Mouse (Mus musculus): ENCODE data around the gene Tusc2. TPM values are rescaled to one million over a fixed set of nuclear protein-coding genes. Genes with fewer than 3 reads are reported as not detected.

The Tusc2 gene
- polyA plus RNA-seq, 1 experiment from 2014 or later: 43.6 TPM

DNA sequence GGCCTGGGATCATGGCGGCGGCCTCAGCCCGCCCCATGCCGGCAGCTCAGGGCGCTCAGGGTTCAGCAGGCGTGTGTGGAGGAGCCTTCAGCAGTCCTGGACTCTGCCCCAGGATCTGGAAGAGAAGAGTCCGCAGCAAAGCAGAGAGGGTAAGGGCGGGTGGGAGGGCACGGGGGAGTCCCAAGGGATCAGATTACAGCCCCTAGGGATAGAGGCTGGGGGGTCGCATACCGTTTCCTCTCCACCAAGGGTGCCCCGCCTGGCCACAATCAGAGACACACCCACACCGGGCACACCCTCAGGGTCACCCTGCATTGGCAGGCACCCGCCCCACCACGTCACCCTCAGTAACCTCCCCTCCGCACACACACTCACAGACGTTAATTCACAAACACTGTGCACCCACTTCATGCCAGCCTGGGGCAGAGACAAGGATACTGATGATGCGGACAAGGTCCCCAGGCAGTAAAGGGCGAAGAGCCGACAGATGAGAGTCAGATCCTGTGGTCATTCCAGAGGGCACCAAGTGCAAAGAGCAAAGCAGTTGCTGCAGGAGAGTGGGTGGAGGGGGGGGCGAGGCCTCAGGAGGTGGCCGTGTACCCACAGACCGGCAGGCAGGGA lies 42.1 kb downstream of the Tusc2 start:
- Histone ChIP-seq H3K27ac (replicated peaks) (peak overlapping the region; percentile 73), H3K27me3 (no peaks in the 10 kb centered on the region), H3K4me3 (replicated peaks) (peak overlapping the region; percentile 26), H3K4me2 (replicated peaks) (peak overlapping the region; percentile 34), H3K9ac (no peak overlapping the region), H3K36me3 (no peaks in the 10 kb centered on the region), H3K9me3 (replicated peaks) (no peaks in the 10 kb centered on the region), H3K4me1 (peaks cover 74% of the 10 kb centered on the region)
- 31% methylated on average over 23 of the region's 23 CpGs for WGBS
- ATAC-seq (ENCODE audit: insufficient number of reproducible peaks, low FRiP score, low TSS enrichment, low read depth): peak; percentile 18; the same call in 1 of the 2 replicates

DNA sequence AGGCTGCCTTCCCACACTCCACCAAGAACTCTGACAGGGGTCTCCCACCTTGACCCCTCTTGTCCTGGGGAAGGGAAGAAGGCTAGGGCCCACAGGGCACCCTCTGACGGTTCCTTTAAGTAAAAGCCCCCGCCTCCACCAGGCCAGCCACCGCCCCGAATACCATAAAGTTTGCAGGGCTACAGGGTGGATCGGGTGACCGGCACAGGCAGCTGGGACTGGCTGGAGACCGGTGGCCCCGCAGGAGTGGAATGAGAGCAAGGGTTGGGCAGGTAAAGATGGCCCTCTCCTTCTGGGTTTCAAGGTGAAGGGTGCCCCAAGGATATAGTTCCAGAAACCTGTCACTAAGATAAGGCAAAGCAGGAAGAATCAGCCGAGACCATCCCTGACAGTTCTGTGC lies 43.5 kb downstream of the Tusc2 start:
- H3K9me3 ChIP-seq (replicated peaks): no peaks in the 10 kb centered on the region
- no peaks in the 10 kb centered on the region for H3K36me3 ChIP-seq
- H3K4me2 ChIP-seq (replicated peaks): peak overlapping the region; percentile 35
- no peaks in the 10 kb centered on the region for H3K27me3 ChIP-seq
- no peak overlapping the region for H3K9ac ChIP-seq
- WGBS: 9% methylated on average over 9 of the region's 9 CpGs
- H3K4me1 ChIP-seq: peaks cover 81% of the 10 kb centered on the region
- peak overlapping the region; percentile 55 for H3K27ac ChIP-seq (replicated peaks)
- no peak for ATAC-seq (ENCODE audit: insufficient number of reproducible peaks, low FRiP score, low TSS enrichment, low read depth)
- peak overlapping the region; percentile 17; the same call in 1 of the 2 replicates for H3K4me3 ChIP-seq (replicated peaks)

GRCm38 (mm10) chr9:107607036-107607435 lies 44.0 kb downstream of the Tusc2 start:
- H3K27ac ChIP-seq (replicated peaks): 0 out of 2 replicates have a peak overlapping the region, but pooled peaks have one; percentile 48

DNA sequence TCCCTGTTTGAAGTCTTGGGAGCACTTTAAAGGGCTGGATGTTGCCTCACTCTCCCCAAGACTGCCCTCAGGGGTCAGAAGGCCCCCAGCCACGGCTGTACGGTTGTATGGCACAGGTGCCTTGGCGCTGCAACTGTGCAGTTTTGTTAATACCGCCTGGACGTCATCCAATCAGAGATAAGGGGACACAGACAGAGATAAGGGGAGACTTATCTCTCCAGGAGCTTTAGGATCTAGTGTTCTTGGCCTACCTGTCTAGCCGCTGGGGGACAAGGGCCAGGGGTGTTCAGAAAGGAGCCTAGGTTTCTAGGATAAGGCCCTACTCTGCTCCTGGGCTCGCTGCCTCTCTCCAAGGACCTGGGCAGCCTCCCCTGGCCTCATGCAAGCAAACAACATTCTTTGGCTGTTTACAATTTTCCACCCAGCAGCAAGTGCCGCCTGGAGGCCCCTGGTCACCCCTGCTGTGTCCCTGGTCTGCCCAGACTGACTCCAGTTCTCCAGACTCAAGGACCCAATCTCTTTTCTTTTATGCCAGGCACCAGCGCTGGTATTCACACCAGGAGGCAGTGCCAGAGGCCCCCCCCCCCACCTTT lies 44.7 kb downstream of the Tusc2 start:
- Histone ChIP-seq H3K27ac (replicated peaks) (peak overlapping the region; percentile 48; the same call in 1 of the 2 replicates), H3K4me1 (peaks cover 85% of the 10 kb centered on the region), H3K4me3 (replicated peaks) (no peak overlapping the region), H3K9ac (0 out of 2 replicates have a peak overlapping the region, but pooled peaks have one; percentile 4), H3K9me3 (replicated peaks) (no peaks in the 10 kb centered on the region), H3K36me3 (no peaks in the 10 kb centered on the region), H3K27me3 (no peaks in the 10 kb centered on the region), H3K4me2 (replicated peaks) (peak overlapping the region; percentile 35)
- no peak for ATAC-seq (ENCODE audit: insufficient number of reproducible peaks, low FRiP score, low TSS enrichment, low read depth)
- 50% methylated on average over 9 of the region's 9 CpGs for WGBS

More at GRCm38 (mm10) chr9:107607036-107607435, 44.0 kb downstream of the Tusc2 start:
- Histone ChIP-seq H3K9ac (no peak overlapping the region), H3K4me1 (peaks cover 85% of the 10 kb centered on the region), H3K9me3 (replicated peaks) (no peaks in the 10 kb centered on the region), H3K4me3 (replicated peaks) (peak overlapping the region; percentile 17; the same call in 1 of the 2 replicates), H3K4me2 (replicated peaks) (peak overlapping the region; percentile 35), H3K27me3 (no peaks in the 10 kb centered on the region), H3K36me3 (no peaks in the 10 kb centered on the region)
- ATAC-seq (ENCODE audit: insufficient number of reproducible peaks, low FRiP score, low TSS enrichment, low read depth): no peak
- WGBS: 85% methylated on average over 2 of the region's 2 CpGs

DNA sequence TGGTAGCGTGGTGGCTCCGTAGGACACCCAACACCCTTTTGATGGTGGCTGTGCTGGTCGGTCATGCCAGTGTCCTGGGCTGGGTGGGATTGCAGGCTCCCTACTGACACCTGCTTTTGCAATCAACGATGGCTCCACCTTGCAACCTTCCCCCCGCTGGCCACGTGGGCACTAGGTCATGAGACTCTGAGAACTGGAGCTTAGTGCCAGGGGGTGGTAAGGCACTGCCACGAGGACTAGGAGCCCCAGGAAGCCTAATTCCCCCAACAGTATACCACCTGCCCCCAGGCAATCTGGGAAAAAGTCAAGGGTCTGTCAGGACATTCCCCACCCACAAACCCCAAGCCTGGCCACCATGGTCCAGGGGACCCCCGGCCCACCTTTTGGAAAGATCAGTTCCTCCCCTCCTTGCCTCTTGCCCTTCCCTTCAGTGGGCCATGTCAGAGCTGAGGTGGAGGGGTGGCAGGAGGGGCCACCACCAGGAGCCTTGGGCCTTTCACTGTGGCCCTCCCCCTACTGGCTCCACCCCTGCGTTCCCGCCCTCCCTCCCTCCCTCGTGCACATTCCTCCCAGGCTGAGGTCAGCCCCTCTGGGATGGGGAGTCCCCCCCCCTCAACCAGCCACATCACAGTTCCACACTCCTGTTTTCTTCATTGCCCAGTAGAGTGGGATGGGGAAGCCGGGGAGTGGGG lies 45.8 kb downstream of the Tusc2 start, which contains the start of gene Sema3b:
Sema3b (minus strand) TSS at position 489 of the 692 bp plus-strand sequence.
- Histone ChIP-seq H3K36me3 (0 out of 2 replicates have a peak, but pooled peaks cover 4% of the 10 kb centered on the region), H3K4me2 (replicated peaks) (0 out of 2 replicates have a peak within 1 kb of the TSS, but pooled peaks have one; percentile 35), H3K9ac (no peak within 1 kb of the TSS), H3K27me3 (no peaks in the 10 kb centered on the region), H3K4me3 (replicated peaks) (no peak within 1 kb of the TSS), H3K27ac (replicated peaks) (peak within 1 kb of the TSS; percentile 95), H3K4me1 (peaks cover 86% of the 10 kb centered on the region), H3K9me3 (replicated peaks) (no peaks in the 10 kb centered on the region)
- ATAC-seq (ENCODE audit: insufficient number of reproducible peaks, low FRiP score, low TSS enrichment, low read depth): no peak
- 35% methylated on average over 12 of the region's 12 CpGs for WGBS

DNA sequence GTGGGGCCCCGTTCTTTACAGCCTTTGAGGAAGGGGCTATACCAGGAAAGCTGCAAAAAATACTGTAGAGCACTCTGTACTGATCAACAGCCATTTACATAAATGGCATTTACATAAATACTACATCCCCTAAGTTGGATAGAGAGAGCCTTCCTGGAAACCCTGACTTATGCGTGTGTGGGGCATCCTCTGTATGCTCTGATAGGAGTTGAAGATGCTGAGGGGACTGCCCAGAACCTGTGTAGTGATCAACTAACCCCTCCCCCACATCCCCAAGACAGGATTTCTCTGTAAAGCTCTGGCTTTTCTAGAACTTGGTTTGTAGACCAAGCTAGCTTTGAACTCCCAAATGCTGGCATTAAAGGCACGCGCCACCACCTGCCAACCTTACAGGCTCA lies 46.4 kb downstream of the Tusc2 start:
- Histone ChIP-seq H3K36me3 (peaks cover 8% of the 10 kb centered on the region), H3K27ac (replicated peaks) (0 out of 2 replicates have a peak overlapping the region, but pooled peaks have one; percentile 12), H3K9me3 (replicated peaks) (no peaks in the 10 kb centered on the region), H3K27me3 (no peaks in the 10 kb centered on the region), H3K9ac (no peak overlapping the region), H3K4me2 (replicated peaks) (no peak overlapping the region), H3K4me1 (peaks cover 85% of the 10 kb centered on the region), H3K4me3 (replicated peaks) (no peak overlapping the region)
- 58% methylated on average over 4 of the region's 4 CpGs for WGBS
- no peak for ATAC-seq (ENCODE audit: insufficient number of reproducible peaks, low FRiP score, low TSS enrichment, low read depth)

DNA sequence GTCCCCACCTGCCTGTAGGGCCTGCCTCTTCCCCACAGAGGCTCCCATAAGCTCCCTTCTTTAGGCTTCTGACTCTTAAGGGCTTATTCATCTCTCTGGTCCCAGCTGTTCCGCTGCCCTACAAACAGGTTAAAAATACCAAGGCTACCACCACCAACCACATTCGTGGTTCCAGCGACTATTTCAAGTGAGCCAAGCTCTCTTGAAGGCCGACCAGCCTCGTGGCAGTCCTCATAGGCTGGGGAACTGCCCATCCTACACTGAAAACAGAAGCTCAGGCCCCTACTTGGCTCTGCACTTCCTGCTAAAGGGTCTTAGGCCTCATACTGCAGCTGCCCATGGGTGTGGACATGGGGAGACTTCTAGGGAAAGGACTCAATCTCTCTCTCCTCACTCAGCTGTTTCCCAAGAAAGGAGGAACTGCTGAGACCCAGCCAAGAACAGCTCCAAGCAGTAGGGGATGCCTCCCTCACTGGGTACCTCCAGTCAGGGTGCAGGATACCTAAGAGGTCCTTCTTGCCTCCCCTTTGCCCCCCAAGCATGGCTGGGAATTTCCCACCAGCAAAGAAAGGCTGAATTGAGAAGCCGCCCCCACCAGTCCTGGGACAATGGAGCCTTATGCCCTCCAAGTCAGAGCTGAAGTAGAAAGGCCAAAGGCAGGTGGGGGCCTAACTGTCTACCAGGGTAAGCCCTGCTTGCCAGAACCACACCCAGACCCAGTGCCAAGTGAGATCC lies 48.6 kb downstream of the Tusc2 start:
- Histone ChIP-seq H3K9me3 (replicated peaks) (no peaks in the 10 kb centered on the region), H3K4me3 (replicated peaks) (peak overlapping the region; percentile 42; the same call in 1 of the 2 replicates), H3K27me3 (no peaks in the 10 kb centered on the region), H3K36me3 (peaks cover 30% of the 10 kb centered on the region), H3K4me2 (replicated peaks) (peak overlapping the region; percentile 75), H3K27ac (replicated peaks) (peak overlapping the region; percentile 95), H3K9ac (peak overlapping the region; percentile 37; the same call in 1 of the 2 replicates), H3K4me1 (peaks cover 66% of the 10 kb centered on the region)
- ATAC-seq (ENCODE audit: insufficient number of reproducible peaks, low FRiP score, low TSS enrichment, low read depth): no peak
- 72% methylated on average over 6 of the region's 6 CpGs for WGBS

DNA sequence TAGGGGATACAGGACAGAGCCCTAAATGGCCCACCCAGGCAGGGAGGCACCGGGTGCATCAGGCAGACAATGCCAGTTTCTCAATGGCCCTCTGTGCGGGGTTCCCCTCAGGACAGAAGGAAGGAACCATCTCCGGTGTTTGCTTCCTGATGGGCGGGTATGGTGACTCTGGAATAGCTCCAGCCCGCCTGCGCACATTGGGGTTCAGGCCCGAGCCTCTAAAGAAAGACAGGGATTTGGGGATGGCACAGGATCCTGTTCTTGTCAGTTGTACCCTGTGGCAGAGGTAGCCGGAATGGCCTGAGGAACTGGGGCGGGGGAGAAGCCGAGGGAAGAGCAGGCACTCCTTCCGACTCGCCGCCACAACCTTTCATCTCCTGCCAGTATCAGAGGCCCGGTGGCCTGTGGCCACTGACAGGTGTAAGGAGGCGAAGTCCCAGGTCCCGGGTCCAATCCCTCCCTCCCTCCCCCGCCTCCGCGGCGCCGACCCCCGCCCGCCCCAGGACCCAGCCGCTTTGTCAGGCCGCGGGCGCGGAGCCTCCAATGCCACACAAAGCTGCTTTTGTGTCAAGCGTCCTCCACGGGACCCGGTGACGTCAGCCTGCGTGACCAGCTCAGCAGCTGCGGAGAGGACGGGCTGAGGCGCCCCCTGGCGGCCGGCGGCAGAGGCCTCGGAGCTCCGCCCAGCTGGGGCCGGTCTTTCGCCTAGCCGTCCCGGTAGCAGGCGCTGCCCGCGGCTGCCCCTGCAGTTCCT lies 49.3 kb downstream of the Tusc2 start:
- Histone ChIP-seq H3K4me3 (replicated peaks) (peak overlapping the region; percentile 42), H3K9me3 (replicated peaks) (no peaks in the 10 kb centered on the region), H3K27me3 (no peaks in the 10 kb centered on the region), H3K36me3 (peaks cover 36% of the 10 kb centered on the region), H3K4me2 (replicated peaks) (peak overlapping the region; percentile 75), H3K9ac (peak overlapping the region; percentile 37), H3K27ac (replicated peaks) (peak overlapping the region; percentile 95), H3K4me1 (peaks cover 58% of the 10 kb centered on the region)
- peak; percentile 92 for ATAC-seq (ENCODE audit: insufficient number of reproducible peaks, low FRiP score, low TSS enrichment, low read depth)
- 5% methylated on average over 38 of the region's 48 CpGs for WGBS

GRCm38 (mm10) chr9:107612945-107613569 lies 50.0 kb downstream of the Tusc2 start:
- H3K9ac ChIP-seq: no peak overlapping the region; the same call in 1 of the 2 replicates
- H3K9me3 ChIP-seq (replicated peaks): no peaks in the 10 kb centered on the region
- H3K4me2 ChIP-seq (replicated peaks): peak overlapping the region; percentile 75
- H3K4me3 ChIP-seq (replicated peaks): peak overlapping the region; percentile 42
- no peaks in the 10 kb centered on the region for H3K27me3 ChIP-seq
- H3K36me3 ChIP-seq: peaks cover 43% of the 10 kb centered on the region
- peak overlapping the region; percentile 95 for H3K27ac ChIP-seq (replicated peaks)
- 8% methylated on average over 12 of the region's 12 CpGs for WGBS
- ATAC-seq (ENCODE audit: insufficient number of reproducible peaks, low FRiP score, low TSS enrichment, low read depth): no peak
- peaks cover 53% of the 10 kb centered on the region for H3K4me1 ChIP-seq

DNA sequence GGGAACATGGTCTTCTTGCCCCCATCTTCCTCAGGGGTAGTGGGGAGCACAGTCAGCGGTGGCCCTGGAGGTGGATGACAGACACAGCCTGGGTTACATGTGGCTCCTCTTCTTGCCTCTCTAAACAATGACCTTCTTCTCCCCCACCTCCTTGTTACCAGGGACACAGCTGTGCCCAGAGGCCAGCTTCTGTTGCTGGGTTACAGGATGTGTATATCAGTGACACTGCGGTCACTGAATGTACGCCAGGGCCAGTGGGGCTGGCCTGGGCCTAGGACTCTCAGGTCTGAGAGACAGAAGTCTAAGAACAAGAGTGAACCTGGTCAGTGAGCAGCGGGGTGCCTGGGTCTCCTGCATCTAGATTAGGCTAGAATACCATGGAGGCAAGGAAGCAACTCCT lies 52.0 kb downstream of the Tusc2 start:
- WGBS: 65% methylated on average over 4 of the region's 4 CpGs
- peaks cover 63% of the 10 kb centered on the region for H3K36me3 ChIP-seq

More for the DNA sequence above, 52.0 kb downstream of the Tusc2 start:
- peaks cover 54% of the 10 kb centered on the region for H3K4me1 ChIP-seq
- H3K4me2 ChIP-seq (replicated peaks): no peak overlapping the region
- H3K27ac ChIP-seq (replicated peaks): peak overlapping the region; percentile 34; the same call in 1 of the 2 replicates
- no peaks in the 10 kb centered on the region for H3K9me3 ChIP-seq (replicated peaks)
- no peak overlapping the region for H3K9ac ChIP-seq
- ATAC-seq (ENCODE audit: insufficient number of reproducible peaks, low FRiP score, low TSS enrichment, low read depth): no peak
- H3K4me3 ChIP-seq (replicated peaks): no peak overlapping the region
- H3K27me3 ChIP-seq: no peaks in the 10 kb centered on the region

All from embryonic facial prominence, embryonic 15.5 days (tissue).